Comparison of ENCODE assay signal across 10 mouse cellular contexts in the genomic region with DNA sequence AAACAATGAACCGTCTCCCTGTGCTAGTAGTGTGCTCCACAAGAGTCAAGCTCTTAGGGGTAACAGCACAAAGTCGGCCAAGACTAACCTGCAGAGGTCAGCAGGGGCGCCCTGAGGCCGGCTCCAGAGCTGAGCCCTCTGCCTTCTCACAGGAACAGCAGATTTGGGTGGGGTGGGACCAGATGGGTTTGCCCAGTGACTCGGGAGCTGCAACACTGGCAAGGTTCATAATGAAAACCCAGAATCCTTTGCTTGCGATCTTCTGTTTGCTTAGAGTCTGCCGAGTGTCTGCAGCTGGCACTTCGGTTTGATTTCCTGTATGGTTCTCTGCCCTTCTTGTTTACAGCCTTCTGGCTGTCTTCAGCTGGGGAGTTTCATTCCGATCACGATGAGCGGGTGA. TPM values are rescaled to one million over a fixed set of nuclear protein-coding genes. Genes with fewer than 3 reads are reported as not detected.
DNase-seq lines count a peak whose midpoint lies in the region; ATAC-seq and TF ChIP-seq lines count a peak whose summit lies in the region.
"Had no signal": no experiment of that assay in that cellular context is flagged by ENCODE, and none has a peak within 500 bp of the region (broad histone marks: within the 10 kb centered on the region; RNA-seq: fewer than 3 reads in every experiment).

No protein-coding gene starts in this region.

- H3K9ac ChIP-seq in heart, postnatal 0 days (replicated peaks; ENCODE audit: low read depth, low read length): no peak overlapping the region
- no peak overlapping the region for H3K9ac ChIP-seq in midbrain, embryonic 13.5 days (replicated peaks)
- H3K9ac ChIP-seq in kidney, embryonic 16.5 days (replicated peaks; ENCODE audit: low read length): no peak overlapping the region
- H3K9ac ChIP-seq: liver, embryonic 15.5 days had no signal

- no peaks in the 10 kb centered on the region for H3K36me3 ChIP-seq in heart, postnatal 0 days (replicated peaks; ENCODE audit: control insufficient read depth, insufficient read depth, low read length)
- no peaks in the 10 kb centered on the region for H3K36me3 ChIP-seq in midbrain, embryonic 13.5 days
- H3K36me3 ChIP-seq in kidney, embryonic 16.5 days (ENCODE audit: insufficient read depth, low read length): no peaks in the 10 kb centered on the region
- H3K36me3 ChIP-seq: liver, embryonic 15.5 days had no signal

- H3K27ac ChIP-seq in heart, postnatal 0 days (ENCODE audit: low read depth): peak overlapping the region; percentile 35; the same call in 1 of the 2 replicates
- H3K27ac ChIP-seq in midbrain, embryonic 13.5 days: no peak overlapping the region
- no peak overlapping the region for H3K27ac ChIP-seq in kidney, embryonic 16.5 days (ENCODE audit: low read length)
- H3K27ac ChIP-seq: liver, embryonic 15.5 days had no signal

- 54% methylated on average over 11 of the region's 11 CpGs for WGBS in heart, postnatal 0 days
- WGBS in midbrain, embryonic 13.5 days: 73% methylated on average over 11 of the region's 11 CpGs
- WGBS in kidney, embryonic 16.5 days: 44% methylated on average over 11 of the region's 11 CpGs

- intact Hi-C loops in heart, postnatal 36 days (cut with DNase I): no loop called here

- H3K27me3 ChIP-seq in heart, postnatal 0 days (ENCODE audit: control insufficient read depth, insufficient read depth, low read length): no peaks in the 10 kb centered on the region
- H3K27me3 ChIP-seq in midbrain, embryonic 13.5 days: no peaks in the 10 kb centered on the region
- H3K27me3 ChIP-seq in kidney, embryonic 16.5 days (ENCODE audit: insufficient read depth, low read length): no peaks in the 10 kb centered on the region
- H3K27me3 ChIP-seq: liver, embryonic 15.5 days had no signal

- DNase-seq in heart, postnatal 0 days (ENCODE audit: low spot score): no peak
- DNase-seq in heart, postnatal 36 days: no peak
- DNase-seq in T-cell, adult 2 months (ENCODE audit: low spot score): peak; percentile 77
- DNase-seq in thymus, postnatal 14 days: peak; percentile 85
- no peak for DNase-seq in right cerebral cortex, adult 2 months (ENCODE audit: low spot score in 2 of 2)
- DNase-seq: kidney, postnatal 36 days had no signal

- no peak for TF ChIP-seq EP300 in heart, postnatal 0 days (IDR thresholded peaks at IDR 0.05; ENCODE audit: low read depth)

- peaks cover 9% of the 10 kb centered on the region; the same call in 1 of the 2 replicates for H3K4me1 ChIP-seq in heart, postnatal 0 days (ENCODE audit: control insufficient read depth, insufficient read depth)
- no peaks in the 10 kb centered on the region for H3K4me1 ChIP-seq in midbrain, embryonic 13.5 days (replicated peaks)
- no peaks in the 10 kb centered on the region for H3K4me1 ChIP-seq in kidney, embryonic 16.5 days (ENCODE audit: insufficient read depth, low read length)
- H3K4me1 ChIP-seq: liver, embryonic 15.5 days had no signal

- no peaks in the 10 kb centered on the region for H3K9me3 ChIP-seq in heart, postnatal 0 days (replicated peaks; ENCODE audit: control insufficient read depth, low read length)
- no peaks in the 10 kb centered on the region for H3K9me3 ChIP-seq in midbrain, embryonic 13.5 days
- H3K9me3 ChIP-seq in kidney, embryonic 16.5 days (ENCODE audit: low read length): no peaks in the 10 kb centered on the region
- H3K9me3 ChIP-seq: liver, embryonic 15.5 days had no signal

- H3K4me3 ChIP-seq in heart, postnatal 0 days (ENCODE audit: low read depth, low read length): no peak overlapping the region
- no peak overlapping the region for H3K4me3 ChIP-seq in midbrain, embryonic 13.5 days (replicated peaks)
- no peak overlapping the region for H3K4me3 ChIP-seq in kidney, embryonic 16.5 days (ENCODE audit: low read length)
- H3K4me3 ChIP-seq: liver, embryonic 15.5 days had no signal

- H3K4me2 ChIP-seq in heart, postnatal 0 days (ENCODE audit: low read depth, low read length): no peak overlapping the region
- H3K4me2 ChIP-seq in midbrain, embryonic 13.5 days (replicated peaks): no peak overlapping the region
- no peak overlapping the region for H3K4me2 ChIP-seq in kidney, embryonic 16.5 days (replicated peaks; ENCODE audit: low read depth, low read length)
- H3K4me2 ChIP-seq: liver, embryonic 15.5 days had no signal

- no peak for ATAC-seq in heart, postnatal 0 days (ENCODE audit: insufficient read depth, low read depth)
- peak; percentile 80 for ATAC-seq in megakaryocyte progenitor cell, adult 5-6 weeks (replicated peaks; ENCODE audit: poor library complexity)
- no peak for ATAC-seq in midbrain, embryonic 13.5 days
- ATAC-seq in kidney, embryonic 16.5 days (ENCODE audit: low FRiP score, low TSS enrichment): no peak

- TF ChIP-seq CTCF in heart, postnatal 0 days (IDR thresholded peaks at IDR 0.05; ENCODE audit: low read depth): no peak

RNA-seq across cellular contexts. Expression of a gene that starts 10.2 kb away (rescaled TPM):
- 0.34 and 2.8 TPM in 2 replicates for total RNA-seq in heart, postnatal 0 days (2014; rRNA removed; ENCODE audit: low replicate concordance)
- polyA plus RNA-seq in heart, postnatal 0 days (2015; fragmentation: Nextera tagmentation; extraction: Ambion mirVana): 0.32 and 0.41 TPM in 2 replicates
- under 1 TPM; 0.42 to 0.92 TPM for total RNA-seq in heart, postnatal 36 days (2021)
- total RNA-seq in megakaryocyte progenitor cell, adult 5-6 weeks (2015): 13.3 and 15.3 TPM in 2 replicates
- total RNA-seq in megakaryocyte progenitor cell, adult 5-6 weeks (2017): 18.2 and 18.6 TPM in 2 replicates
- 0.27 and 0.32 TPM in 2 replicates for polyA plus RNA-seq in midbrain, embryonic 13.5 days (2015; fragmentation: Nextera tagmentation; extraction: Ambion mirVana)
- polyA plus RNA-seq in kidney, embryonic 16.5 days (2015; fragmentation: Nextera tagmentation; extraction: Ambion mirVana): 0.80 and 0.84 TPM in 2 replicates

Comparison
In these comparisons a context has a peak if more than half of its experiments do, and no peak if none do; other contexts are left out.
1. DNase-seq: peak in T-cell, adult 2 months (single experiment) and thymus, postnatal 14 days (single experiment); none in heart, postnatal 0 days (single experiment), heart, postnatal 36 days (0 of 2) and right cerebral cortex, adult 2 months (0 of 2).